Mouse (Mus musculus): ENCODE data around the gene Gm20388. TPM values are rescaled to one million over a fixed set of nuclear protein-coding genes. Genes with fewer than 3 reads are reported as not detected.

The Gm20388 gene
- polyA plus RNA-seq, 1 experiment from 2014 or later: 2.5 TPM

- Histone ChIP-seq H3K4me3 (no peak overlapping the region), H3K9me3 (replicated peaks) (no peaks in the 10 kb centered on the region), H3K36me3 (no peaks in the 10 kb centered on the region), H3K27ac (peak overlapping the region; percentile 38; the same call in 1 of the 2 replicates), H3K4me1 (peaks cover 85% of the 10 kb centered on the region), H3K27me3 (ENCODE audit: low read depth, poor library complexity, severe bottlenecking) (peaks cover 85% of the 10 kb centered on the region)
- DNase-seq (ENCODE audit: low spot score): no peak
- 91% methylated on average over 4 of the region's 4 CpGs for whole genome bisulfite sequencing
Measured at GRCm38 (mm10) chr8:121357451-121357850, 1446.8 kb downstream of the Gm20388 start.

- Histone ChIP-seq H3K4me3 (0 out of 2 replicates have a peak overlapping the region, but pooled peaks have one; percentile 14), H3K27me3 (ENCODE audit: low read depth, poor library complexity, severe bottlenecking) (peaks cover 87% of the 10 kb centered on the region), H3K27ac (peak overlapping the region; percentile 73), H3K4me1 (peaks cover 81% of the 10 kb centered on the region), H3K9me3 (replicated peaks) (no peaks in the 10 kb centered on the region), H3K36me3 (no peaks in the 10 kb centered on the region)
- no peak for DNase-seq (ENCODE audit: low spot score)
- 32% methylated on average over 4 of the region's 4 CpGs for WGBS
Measured at GRCm38 (mm10) chr8:121358609-121359008, 1448.0 kb downstream of the Gm20388 start.

- H3K36me3 ChIP-seq: no peaks in the 10 kb centered on the region
- peaks cover 87% of the 10 kb centered on the region for H3K27me3 ChIP-seq (ENCODE audit: low read depth, poor library complexity, severe bottlenecking)
- WGBS: 3% methylated on average over 20 of the region's 20 CpGs
- peaks cover 74% of the 10 kb centered on the region for H3K4me1 ChIP-seq
- DNase-seq (ENCODE audit: low spot score): peak; percentile 67
- 0 out of 2 replicates have a peak overlapping the region, but pooled peaks have one; percentile 14 for H3K4me3 ChIP-seq
- peak overlapping the region; percentile 73 for H3K27ac ChIP-seq
- H3K9me3 ChIP-seq (replicated peaks): no peaks in the 10 kb centered on the region
Measured at GRCm38 (mm10) chr8:121359131-121359981, 1448.7 kb downstream of the Gm20388 start.

- Histone ChIP-seq H3K4me1 (peaks cover 67% of the 10 kb centered on the region), H3K36me3 (no peaks in the 10 kb centered on the region), H3K27ac (peak overlapping the region; percentile 73; the same call in 1 of the 2 replicates), H3K27me3 (ENCODE audit: low read depth, poor library complexity, severe bottlenecking) (peaks cover 87% of the 10 kb centered on the region), H3K9me3 (replicated peaks) (no peaks in the 10 kb centered on the region), H3K4me3 (no peak overlapping the region)
- WGBS: 37% methylated on average over 6 of the region's 6 CpGs
- DNase-seq (ENCODE audit: low spot score): no peak
Measured at GRCm38 (mm10) chr8:121360001-121360400, 1449.4 kb downstream of the Gm20388 start.

GRCm38 (mm10) chr8:121361166-121361565, 1450.5 kb downstream of the Gm20388 start:
- H3K9me3 ChIP-seq (replicated peaks): no peaks in the 10 kb centered on the region
- no peak for DNase-seq (ENCODE audit: low spot score)
- H3K27me3 ChIP-seq (ENCODE audit: low read depth, poor library complexity, severe bottlenecking): peaks cover 83% of the 10 kb centered on the region
- no peak overlapping the region for H3K4me3 ChIP-seq
- H3K27ac ChIP-seq: peak overlapping the region; percentile 72
- WGBS: 25% methylated on average over 8 of the region's 8 CpGs
- H3K36me3 ChIP-seq: no peaks in the 10 kb centered on the region
- H3K4me1 ChIP-seq: peaks cover 63% of the 10 kb centered on the region

- H3K4me1 ChIP-seq: peaks cover 61% of the 10 kb centered on the region
- 88% methylated on average over 6 of the region's 6 CpGs for WGBS
- H3K27me3 ChIP-seq (ENCODE audit: low read depth, poor library complexity, severe bottlenecking): peaks cover 85% of the 10 kb centered on the region
Measured at GRCm38 (mm10) chr8:121364646-121365045, 1454.0 kb downstream of the Gm20388 start.

GRCm38 (mm10) chr8:121365150-121365549, 1454.5 kb downstream of the Gm20388 start:
- peak overlapping the region; percentile 44; the same call in 1 of the 2 replicates for H3K27ac ChIP-seq
- H3K4me3 ChIP-seq: no peak overlapping the region
- DNase-seq (ENCODE audit: low spot score): no peak
- peaks cover 61% of the 10 kb centered on the region for H3K4me1 ChIP-seq
- 89% methylated on average over 3 of the region's 3 CpGs for WGBS
- no peaks in the 10 kb centered on the region for H3K36me3 ChIP-seq
- peaks cover 87% of the 10 kb centered on the region for H3K27me3 ChIP-seq (ENCODE audit: low read depth, poor library complexity, severe bottlenecking)
- no peaks in the 10 kb centered on the region for H3K9me3 ChIP-seq (replicated peaks)

More at GRCm38 (mm10) chr8:121364646-121365045, 1454.0 kb downstream of the Gm20388 start:
- DNase-seq (ENCODE audit: low spot score): no peak
- Histone ChIP-seq H3K4me3 (no peak overlapping the region), H3K36me3 (no peaks in the 10 kb centered on the region), H3K9me3 (replicated peaks) (no peaks in the 10 kb centered on the region), H3K27ac (peak overlapping the region; percentile 44; the same call in 1 of the 2 replicates)

- WGBS: 90% methylated on average over 12 of the region's 12 CpGs
- Histone ChIP-seq H3K27me3 (ENCODE audit: low read depth, poor library complexity, severe bottlenecking) (peaks cover 76% of the 10 kb centered on the region), H3K27ac (peak overlapping the region; percentile 39; the same call in 1 of the 2 replicates), H3K4me3 (no peak overlapping the region), H3K36me3 (no peaks in the 10 kb centered on the region), H3K4me1 (peaks cover 59% of the 10 kb centered on the region), H3K9me3 (replicated peaks) (no peaks in the 10 kb centered on the region)
- DNase-seq (ENCODE audit: low spot score): no peak
Measured at GRCm38 (mm10) chr8:121366655-121367054, 1456.0 kb downstream of the Gm20388 start.

GRCm38 (mm10) chr8:121368799-121369198, 1458.2 kb downstream of the Gm20388 start:
- Histone ChIP-seq H3K36me3 (no peaks in the 10 kb centered on the region), H3K4me3 (peak overlapping the region; percentile 4; the same call in 1 of the 2 replicates), H3K9me3 (replicated peaks) (no peaks in the 10 kb centered on the region), H3K27ac (peak overlapping the region; percentile 79), H3K27me3 (ENCODE audit: low read depth, poor library complexity, severe bottlenecking) (peaks cover 55% of the 10 kb centered on the region), H3K4me1 (peaks cover 68% of the 10 kb centered on the region)
- peak; percentile 56 for DNase-seq (ENCODE audit: low spot score)
- WGBS: 24% methylated on average over 11 of the region's 11 CpGs

GRCm38 (mm10) chr8:121369378-121369777, 1458.7 kb downstream of the Gm20388 start:
- Histone ChIP-seq H3K4me1 (peaks cover 74% of the 10 kb centered on the region), H3K36me3 (no peaks in the 10 kb centered on the region), H3K27me3 (ENCODE audit: low read depth, poor library complexity, severe bottlenecking) (peaks cover 49% of the 10 kb centered on the region), H3K4me3 (peak overlapping the region; percentile 4; the same call in 1 of the 2 replicates), H3K27ac (peak overlapping the region; percentile 79), H3K9me3 (replicated peaks) (no peaks in the 10 kb centered on the region)
- DNase-seq (ENCODE audit: low spot score): no peak
- 78% methylated on average over 11 of the region's 11 CpGs for WGBS

- Histone ChIP-seq H3K9me3 (replicated peaks) (no peaks in the 10 kb centered on the region), H3K27ac (peak overlapping the region; percentile 51; the same call in 1 of the 2 replicates), H3K27me3 (ENCODE audit: low read depth, poor library complexity, severe bottlenecking) (peaks cover 34% of the 10 kb centered on the region), H3K4me3 (no peak overlapping the region), H3K36me3 (no peaks in the 10 kb centered on the region), H3K4me1 (peaks cover 91% of the 10 kb centered on the region)
- DNase-seq (ENCODE audit: low spot score): no peak
- 49% methylated on average over 9 of the region's 9 CpGs for WGBS
Measured at GRCm38 (mm10) chr8:121371287-121371686, 1460.6 kb downstream of the Gm20388 start.

- Histone ChIP-seq H3K27me3 (ENCODE audit: low read depth, poor library complexity, severe bottlenecking) (peaks cover 28% of the 10 kb centered on the region), H3K36me3 (no peaks in the 10 kb centered on the region), H3K9me3 (replicated peaks) (no peaks in the 10 kb centered on the region), H3K27ac (peak overlapping the region; percentile 59; the same call in 1 of the 2 replicates), H3K4me3 (no peak overlapping the region), H3K4me1 (peaks cover 93% of the 10 kb centered on the region)
- no peak for DNase-seq (ENCODE audit: low spot score)
- 75% methylated on average over 25 of the region's 25 CpGs for WGBS
Measured at GRCm38 (mm10) chr8:121371911-121372638, 1461.4 kb downstream of the Gm20388 start.
